Mouse (Mus musculus) ES-E14 (cell line): ENCODE data around the gene Crb1. TPM values are rescaled to one million over a fixed set of nuclear protein-coding genes. Genes with fewer than 3 reads are reported as not detected.

Experiments used
- DNase-seq: peaks from one replicate; pipeline ENCODE4 v3.0.0-alpha.2; 2013; ENCODE audit warnings: low read depth, low spot score
- H3K27ac ChIP-seq: 2 replicates; pipeline ENCODE4 v1.5.1; 2012; ENCODE audit warnings: low read depth, mild to moderate bottlenecking, low read length, moderate library complexity, mixed read lengths; ENCODE audit not compliant: poor library complexity, insufficient read depth, severe bottlenecking
- H3K36me3 ChIP-seq: 2 replicates; pipeline ENCODE4 v1.6.1; 2012; ENCODE audit warnings: mild to moderate bottlenecking, low read length, moderate library complexity, mixed read lengths; ENCODE audit not compliant: control insufficient read depth, poor library complexity, insufficient read depth, severe bottlenecking
- H3K4me1 ChIP-seq, 2 experiments: fragments of 150-350 bp in 1 of 2; sonication (generic) in 1 of 2; 2 replicates each; pipeline ENCODE4 v1.6.1; 2012; ENCODE audit warnings: low read length in 2 of 2, mild to moderate bottlenecking in 1 of 2, mixed read lengths in 1 of 2; ENCODE audit not compliant: control insufficient read depth in 2 of 2, insufficient read depth in 2 of 2, poor library complexity in 1 of 2
- H3K4me3 ChIP-seq, 2 experiments: fragments of 150-350 bp in 1 of 2; sonication (generic) in 1 of 2; 2 replicates each; pipeline ENCODE4 v1.5.1; 2012; ENCODE audit warnings: low read length in 2 of 2, low read depth in 1 of 2, mild to moderate bottlenecking in 1 of 2, mixed read lengths in 1 of 2; ENCODE audit not compliant: insufficient read depth in 1 of 2, poor library complexity in 1 of 2, severe bottlenecking in 1 of 2
- H3K9ac ChIP-seq: 2 replicates; pipeline ENCODE4 v1.6.1; 2012; ENCODE audit warnings: low read depth, mild to moderate bottlenecking, low read length, mixed read lengths; ENCODE audit not compliant: poor library complexity, insufficient read depth, severe bottlenecking
- H3K9me3 ChIP-seq: fragments of 150-350 bp; sonication (generic); 2 replicates; pipeline ENCODE4 v1.6.1; 2012; ENCODE audit warnings: low read depth, mild to moderate bottlenecking, low read length; ENCODE audit not compliant: control insufficient read depth, insufficient read depth
- CHD2 ChIP-seq: IDR thresholded peaks from 2 replicates; pipeline ENCODE4 v1.6.1; 2014; ENCODE audit warnings: mild to moderate bottlenecking, low read depth, low read length, inconsistent platforms
- HCFC1 ChIP-seq: IDR thresholded peaks from 2 replicates; pipeline ENCODE4 v1.6.1; 2012; ENCODE audit warnings: low read length, inconsistent platforms, borderline replicate concordance; ENCODE audit not compliant: insufficient read depth
- MAFK ChIP-seq: IDR thresholded peaks from 2 replicates; pipeline ENCODE4 v1.6.1; 2014; ENCODE audit warnings: mild to moderate bottlenecking, low read depth, low read length, inconsistent platforms; ENCODE audit not compliant: insufficient read depth
- ZC3H11A ChIP-seq: IDR thresholded peaks from 2 replicates; pipeline ENCODE4 v1.6.1; 2012; ENCODE audit warnings: low read depth, mild to moderate bottlenecking, inconsistent platforms, low read length, borderline replicate concordance
- ZNF384 ChIP-seq: IDR thresholded peaks from 2 replicates; pipeline ENCODE4 v1.6.1; 2012; ENCODE audit warnings: low read depth, low read length, inconsistent platforms
- in situ Hi-C, 2 experiments: fragments of 600-800 bp; cut with MboI; formaldehyde crosslinking; loops; one replicate each; pipeline ENCODE4 v1.15.1; 2025; ENCODE audit warnings: low sequenced_read_pairs in 2 of 2, inconsistent platforms in 1 of 2; ENCODE audit not compliant: unreplicated experiment in 2 of 2
- total RNA-seq: library from RNA; depleted of rRNA; stranded (reverse); fragments of 300-350 nt; gene quantifications from 2 replicates; pipeline ENCODE4 v1.2.3, GENCODE M21; 2012

Crb1 gene
- total RNA-seq, 1 experiment, result 0.18 TPM

- H3K4me3 ChIP-seq, result no peak overlapping the region
- no peak overlapping the region for H3K27ac ChIP-seq
- no peak overlapping the region for H3K9ac ChIP-seq
- TF ChIP-seq CHD2, result no peak
- TF ChIP-seq HCFC1, result no peak
- TF ChIP-seq ZC3H11A, result no peak
- TF ChIP-seq ZNF384, result no peak
- no peak for TF ChIP-seq MAFK
- no peaks in the 10 kb centered on the region for H3K9me3 ChIP-seq
- in situ Hi-C loops, result no loop called here
- H3K4me1 ChIP-seq, result no peaks in the 10 kb centered on the region
- no peak for DNase-seq
- no peaks in the 10 kb centered on the region for H3K36me3 ChIP-seq
These were observed 142.0 kb downstream of the Crb1 start for GRCm38 (mm10) chr1:139234611-139235568.

GRCm38 (mm10) chr1:139232636-139233035 lies 144.3 kb downstream of the Crb1 start:
- H3K9me3 ChIP-seq, result no peaks in the 10 kb centered on the region
- DNase-seq, result no peak
- in situ Hi-C loops, result no loop called here

GRCm38 (mm10) chr1:139224309-139224949 lies 152.5 kb downstream of the Crb1 start:
- no peaks in the 10 kb centered on the region for H3K9me3 ChIP-seq
- TF ChIP-seq ZC3H11A (no peak), MAFK (no peak), HCFC1 (no peak), CHD2 (no peak), ZNF384 (no peak)
- H3K27ac ChIP-seq, result no peak overlapping the region
- H3K4me3 ChIP-seq, result no peak overlapping the region
- no peaks in the 10 kb centered on the region for H3K36me3 ChIP-seq
- H3K4me1 ChIP-seq, result no peaks in the 10 kb centered on the region
- DNase-seq, result no peak
- in situ Hi-C loops, result no loop called here
- no peak overlapping the region for H3K9ac ChIP-seq

More at GRCm38 (mm10) chr1:139232636-139233035, 144.3 kb downstream of the Crb1 start:
- Histone ChIP-seq H3K36me3 (no peaks in the 10 kb centered on the region), H3K27ac (no peak overlapping the region), H3K4me3 (no peak overlapping the region), H3K9ac (no peak overlapping the region), H3K4me1 (no peaks in the 10 kb centered on the region)
- no peak for TF ChIP-seq CHD2
- no peak for TF ChIP-seq ZC3H11A
- TF ChIP-seq MAFK, result no peak
- TF ChIP-seq HCFC1, result no peak
- no peak for TF ChIP-seq ZNF384

- TF ChIP-seq MAFK (no peak), ZC3H11A (no peak), ZNF384 (no peak), CHD2 (no peak), HCFC1 (no peak)
- no peak for DNase-seq
- H3K9me3 ChIP-seq, result no peaks in the 10 kb centered on the region
- no peak overlapping the region for H3K4me3 ChIP-seq
- H3K27ac ChIP-seq, result no peak overlapping the region
- no peak overlapping the region for H3K9ac ChIP-seq
- H3K36me3 ChIP-seq, result no peaks in the 10 kb centered on the region
- in situ Hi-C loops, result no loop called here
- no peaks in the 10 kb centered on the region for H3K4me1 ChIP-seq
These were observed 153.1 kb downstream of the Crb1 start for GRCm38 (mm10) chr1:139223804-139224203.
